Mouse (Mus musculus) T-cell, adult 2 months (primary cell): ENCODE measurements around the gene Zkscan17.
A peak's percentile ranks its signal among the peaks of the same experiment; 100 is the strongest.
"Not testable (repeated sequence)": the region's sequence is repeated elsewhere in the genome, so short reads cannot be mapped to it uniquely, and the experiment has no call there.

Source experiments
- DNase-seq: peaks from one replicate; pipeline ENCODE4 v3.0.0; 2022; ENCODE audit warnings: low spot score

Zkscan17 gene

DNA sequence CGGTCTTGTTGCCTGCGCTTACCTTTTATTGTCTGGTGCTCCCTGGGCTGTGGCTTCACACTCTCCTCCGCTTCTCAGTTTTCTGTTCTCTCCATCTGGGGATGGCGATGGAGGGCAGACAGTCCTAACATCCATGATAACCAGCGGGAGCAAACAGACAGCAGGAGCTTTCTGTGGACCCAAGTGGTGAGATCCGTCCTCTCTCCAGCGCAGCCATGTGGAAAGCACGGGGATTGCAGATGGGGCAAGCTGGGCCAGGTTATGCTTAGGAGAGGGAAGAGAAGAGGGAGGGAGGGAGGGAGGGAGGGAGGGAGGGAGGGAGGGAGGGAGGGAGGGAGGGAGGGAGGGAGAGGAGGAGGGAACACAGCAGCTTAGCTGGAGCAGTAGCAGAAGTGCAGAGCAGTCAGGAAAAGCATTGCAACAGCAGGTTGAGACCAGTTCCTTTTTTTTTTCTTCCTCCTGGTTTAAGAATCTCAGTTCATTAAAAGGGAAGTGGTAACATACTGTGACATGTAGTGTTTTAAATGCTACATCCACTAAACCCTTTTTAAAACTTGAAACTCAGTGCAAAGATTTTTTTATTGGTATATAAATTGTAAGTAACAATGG lies at the start of gene Zkscan17:
Gene Zkscan17, minus strand, starts transcription at position 280 of the 609 bp plus-strand sequence.
- no peak for DNase-seq

DNA sequence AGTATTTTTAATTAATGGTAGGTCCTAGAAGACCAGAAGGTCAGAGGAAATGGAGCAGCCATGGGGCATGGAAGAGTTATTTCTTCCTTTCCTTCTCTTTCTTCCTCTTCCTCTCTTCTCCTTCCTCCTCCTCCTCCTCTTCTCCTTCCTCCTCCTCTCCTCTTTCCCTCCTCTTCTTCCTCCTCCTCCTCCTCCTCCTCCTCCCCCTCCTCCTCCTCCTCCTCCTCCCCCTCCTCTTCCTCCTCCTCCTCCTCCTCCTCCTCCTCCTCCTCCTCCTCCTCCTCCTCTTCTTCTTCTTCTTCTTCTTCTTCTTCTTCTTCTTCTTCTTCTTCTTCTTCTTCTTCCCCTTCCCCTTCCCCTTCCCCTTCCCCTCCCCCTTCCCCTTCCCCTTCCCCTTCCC lies 49.6 kb upstream of the Zkscan17 start, which contains the start of gene Olfr222:
Gene Olfr222, minus strand, starts transcription at position 101 of the 400 bp plus-strand sequence.
- not testable (repeated sequence) for DNase-seq

GRCm38 (mm10) chr11:59575726-59576125 lies 49.2 kb upstream of the Zkscan17 start:
- no peak for DNase-seq

GRCm38 (mm10) chr11:59569306-59569705 lies 42.8 kb upstream of the Zkscan17 start:
- DNase-seq, result no peak

GRCm38 (mm10) chr11:59562837-59563236 lies 36.3 kb upstream of the Zkscan17 start:
- no peak for DNase-seq

- no peak for DNase-seq
Measured at GRCm38 (mm10) chr11:59562336-59562735, 35.8 kb upstream of the Zkscan17 start.

GRCm38 (mm10) chr11:59560906-59561305 lies 34.4 kb upstream of the Zkscan17 start:
- DNase-seq, result no peak

DNA sequence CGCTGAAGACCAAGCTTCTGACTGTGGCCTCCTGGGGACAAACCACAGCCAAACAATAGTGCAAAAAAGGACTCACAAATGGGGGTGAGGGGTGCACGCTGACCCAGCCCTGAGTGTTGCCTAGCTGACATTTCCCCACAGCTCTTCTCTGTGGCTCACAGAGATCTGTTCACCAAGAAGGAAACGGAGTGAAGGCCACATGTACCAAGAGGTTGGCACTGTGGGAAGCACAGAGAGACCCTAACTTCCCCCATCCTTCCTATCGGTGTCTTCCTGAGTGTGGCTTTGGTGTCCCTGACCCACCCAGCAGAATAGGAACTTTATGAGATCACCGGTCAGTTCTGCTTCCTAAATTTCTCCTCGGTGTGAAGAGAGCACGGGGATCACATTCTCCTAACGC lies 28.0 kb upstream of the Zkscan17 start:
- DNase-seq, result no peak

- no peak for DNase-seq
Measured at GRCm38 (mm10) chr11:59554127-59554526, 27.6 kb upstream of the Zkscan17 start.

GRCm38 (mm10) chr11:59544005-59544404 lies 17.5 kb upstream of the Zkscan17 start:
- DNase-seq, result no peak

DNA sequence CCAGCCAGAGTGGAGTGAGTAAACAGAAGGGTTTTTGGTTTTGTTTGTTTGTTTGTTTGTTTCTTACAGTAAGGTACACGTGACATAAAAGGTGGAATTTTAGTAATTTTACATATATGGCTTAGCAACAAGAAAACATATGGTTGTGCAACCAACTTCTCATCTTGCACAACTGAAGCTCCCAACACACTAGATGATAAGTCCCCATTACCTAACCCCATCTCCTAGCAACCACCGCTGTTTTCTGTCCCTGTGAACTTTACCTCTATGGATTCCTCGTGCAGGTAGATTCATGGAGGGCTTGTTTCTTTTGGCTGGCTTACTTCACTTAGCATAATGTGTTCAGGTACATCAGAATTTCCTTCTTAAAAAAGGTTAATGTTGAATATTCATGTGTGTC lies 16.8 kb upstream of the Zkscan17 start:
- DNase-seq, result no peak

DNA sequence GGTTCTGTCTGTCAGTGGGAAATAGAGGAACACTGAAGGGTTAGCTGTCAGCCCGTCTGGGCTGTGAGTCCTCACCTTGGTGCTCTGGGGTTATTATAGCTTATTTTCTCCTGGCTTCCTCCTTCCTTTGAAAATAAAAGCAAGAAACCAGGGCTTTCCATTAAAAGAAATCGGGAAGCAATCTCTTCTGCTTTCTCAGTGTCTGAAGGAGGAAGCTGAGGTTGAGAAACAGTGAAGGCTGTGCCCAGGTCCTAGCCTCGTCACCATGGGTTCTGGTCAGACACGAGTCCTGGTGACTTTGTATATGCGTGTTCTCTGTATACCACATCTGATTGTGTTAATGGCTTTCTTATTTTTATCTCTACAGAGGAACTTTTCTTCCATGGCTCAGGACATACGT lies 15.9 kb upstream of the Zkscan17 start:
- no peak for DNase-seq

DNA sequence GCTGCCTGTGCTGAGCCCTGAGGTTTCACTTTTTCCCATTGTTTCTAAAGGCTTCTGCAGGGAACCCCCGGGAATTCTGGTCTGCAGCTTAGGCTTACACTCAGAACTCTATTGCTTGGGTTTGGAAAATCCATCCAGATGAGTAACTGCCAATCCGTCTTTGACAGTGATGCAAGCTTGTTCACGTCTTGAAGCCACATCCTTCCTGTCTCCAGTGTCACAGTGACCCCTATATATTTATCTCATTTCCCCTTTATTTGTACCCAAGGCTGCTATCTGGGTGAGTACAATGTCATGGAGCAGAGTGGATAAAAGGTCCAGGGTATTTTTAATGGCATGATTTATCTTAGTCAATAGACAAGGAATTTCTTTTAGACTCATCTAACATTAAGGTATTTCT lies 14.8 kb upstream of the Zkscan17 start, which contains the start of gene Nlrp3:
Gene Nlrp3, plus strand, starts transcription at position 245 of the 400 bp plus-strand sequence.
- no peak for DNase-seq

DNA sequence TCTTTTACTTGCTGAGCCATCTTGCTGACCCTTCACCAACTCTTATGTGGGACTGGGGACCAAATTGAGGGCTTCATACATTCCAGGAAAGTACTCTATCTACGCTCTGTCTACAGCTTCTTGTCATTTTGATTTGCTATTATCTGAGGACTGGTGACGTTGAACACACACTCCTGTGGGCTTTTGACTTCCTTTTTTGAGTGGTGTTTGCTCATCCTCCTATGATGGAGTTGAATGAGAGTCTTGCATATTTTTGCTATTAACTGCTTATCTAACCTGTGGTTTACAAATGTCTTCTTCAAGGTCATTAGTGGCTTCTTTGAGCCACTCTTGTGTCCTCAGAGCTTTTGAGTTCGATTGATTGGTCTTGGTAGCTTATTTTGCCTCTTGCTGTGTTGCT lies 13.6 kb upstream of the Zkscan17 start:
- no peak for DNase-seq

- no peak for DNase-seq
Measured at GRCm38 (mm10) chr11:59538387-59538786, 11.8 kb upstream of the Zkscan17 start.

DNA sequence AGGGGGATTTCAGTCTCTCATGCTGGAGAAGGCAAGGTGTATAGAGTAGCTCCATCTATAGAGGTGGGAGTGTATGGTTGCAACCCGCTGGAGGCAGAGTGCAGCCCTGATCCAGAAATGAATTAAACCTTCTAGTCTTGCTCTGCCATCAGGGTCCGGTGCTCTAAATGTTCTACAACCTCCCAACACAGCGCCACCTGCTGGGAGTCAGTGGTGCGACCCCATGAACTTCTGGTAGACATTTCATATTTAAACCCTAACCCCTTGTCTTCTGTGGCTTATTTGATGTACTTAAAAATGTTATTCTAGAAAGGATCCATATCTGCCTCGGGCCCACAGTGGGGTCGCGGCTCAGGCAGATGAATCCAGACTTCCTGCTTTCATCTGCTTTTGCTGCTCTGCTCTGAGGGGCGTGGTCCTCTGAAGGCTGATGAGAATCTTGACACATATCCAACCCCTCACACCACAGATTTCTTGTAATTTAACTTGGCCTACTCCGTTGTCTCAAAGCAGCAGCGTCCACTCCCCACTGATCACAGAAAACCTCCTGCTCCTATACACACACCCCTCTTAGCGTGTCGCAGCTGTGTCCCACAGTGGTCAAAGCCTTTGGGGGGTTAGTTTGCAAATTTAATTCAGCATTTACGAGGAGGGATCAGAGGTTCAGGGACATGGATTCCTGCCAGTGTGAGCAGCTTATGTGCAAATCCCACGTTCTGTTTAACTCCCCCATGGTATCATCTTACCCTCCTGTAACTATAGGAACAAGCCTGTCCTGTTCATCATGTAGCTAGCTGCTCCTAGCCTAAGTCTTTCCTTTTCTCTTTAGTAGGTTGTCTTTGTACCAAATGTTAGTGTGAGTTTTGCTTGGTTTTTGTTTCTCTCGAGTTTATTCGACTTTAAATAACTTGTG lies 10.9 kb upstream of the Zkscan17 start:
- DNase-seq, result no peak

DNA sequence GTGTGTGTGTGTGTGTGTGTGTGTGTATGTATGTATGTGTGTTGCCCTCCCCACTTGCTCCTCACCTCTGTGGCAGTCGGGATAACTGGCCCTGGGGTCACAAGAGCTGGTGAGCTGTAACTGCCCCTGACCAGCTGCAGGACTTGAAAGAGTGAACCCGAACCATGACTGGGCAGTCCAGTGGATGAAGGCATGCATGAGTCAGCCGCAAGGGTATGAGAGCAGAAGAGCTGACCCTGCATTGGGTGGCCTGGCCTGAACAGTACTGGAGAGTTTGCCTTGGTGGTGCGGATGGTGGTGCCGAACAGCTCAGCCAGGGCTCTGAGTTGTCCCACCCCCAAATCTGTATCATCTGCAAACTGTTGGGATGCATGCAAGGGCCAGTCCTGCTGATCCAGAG lies 5.0 kb upstream of the Zkscan17 start:
- DNase-seq, result no peak

DNA sequence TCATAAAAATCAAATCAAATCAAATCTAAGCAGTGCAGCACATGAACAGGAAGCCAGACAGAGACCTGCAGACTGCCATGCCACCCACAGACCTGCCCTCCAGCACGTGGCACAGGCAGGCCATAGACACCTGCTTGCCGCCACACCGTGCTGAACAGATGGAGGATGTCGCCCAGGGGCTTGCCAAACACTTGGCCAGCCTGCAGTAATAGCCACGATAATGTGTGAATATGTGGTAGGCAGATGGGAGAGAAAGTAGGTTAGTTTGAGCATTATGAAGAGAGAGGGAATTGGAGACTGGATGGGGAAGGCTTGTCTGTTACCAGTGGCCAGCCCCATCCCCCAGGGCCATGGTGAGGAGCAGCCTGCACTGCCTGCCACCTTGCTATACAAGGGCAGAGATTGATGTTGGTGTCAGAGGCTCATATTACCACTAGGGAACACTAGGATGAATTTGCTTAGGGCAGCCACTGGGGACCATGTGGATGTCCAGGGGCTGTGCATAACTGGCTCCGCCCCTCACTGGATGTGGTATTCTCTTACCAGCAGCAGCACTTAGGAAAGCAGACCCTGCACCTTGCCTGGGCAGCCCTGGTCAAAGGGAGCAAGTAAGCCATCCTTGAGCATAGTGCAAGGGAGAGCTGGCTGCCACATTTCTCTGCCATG lies 4.5 kb upstream of the Zkscan17 start:
- DNase-seq, result no peak

DNA sequence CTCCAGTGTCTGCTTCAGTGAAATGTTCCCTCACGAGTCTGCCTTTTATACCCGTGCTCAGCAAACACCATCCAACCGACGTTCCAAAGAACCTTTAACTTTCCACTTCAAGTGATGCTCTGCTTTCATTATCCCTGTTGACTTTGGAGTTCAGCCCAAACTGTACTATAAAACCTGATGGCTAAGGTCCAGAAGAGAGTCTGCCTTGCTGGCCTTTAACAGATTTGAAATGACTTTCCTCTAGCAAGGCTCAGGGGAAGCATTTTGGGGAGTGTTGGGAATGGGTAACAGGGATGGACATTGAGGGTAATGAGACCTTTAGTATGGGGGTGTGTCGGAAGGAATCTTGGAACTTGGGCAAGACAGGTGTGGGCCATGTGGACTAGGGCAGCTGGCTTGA lies 3.7 kb upstream of the Zkscan17 start:
- no peak for DNase-seq

DNA sequence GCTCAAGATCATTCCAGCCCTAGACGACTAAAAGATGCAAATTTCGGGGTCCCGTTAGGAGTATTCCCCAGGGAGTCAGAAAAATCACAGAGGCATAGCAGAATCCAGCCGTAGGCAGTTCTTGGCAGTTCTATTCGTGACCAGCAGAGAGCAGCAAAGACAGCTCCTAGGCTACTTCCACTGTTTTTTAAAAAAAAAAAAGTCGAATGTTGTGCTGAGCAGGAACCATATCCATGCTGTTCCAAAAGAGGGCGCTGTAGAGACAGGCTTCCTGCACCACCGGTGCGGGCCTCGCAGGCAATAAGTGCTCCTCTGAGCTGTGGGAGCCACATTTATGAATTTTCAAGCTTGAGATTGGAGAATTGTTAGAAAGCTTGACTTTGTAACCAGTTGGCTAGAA lies 1.3 kb downstream of the Zkscan17 start:
- peak; percentile 70 for DNase-seq

GRCm38 (mm10) chr11:59524150-59524549 lies 2.4 kb downstream of the Zkscan17 start:
- DNase-seq, result no peak

GRCm38 (mm10) chr11:59519741-59520495 lies 6.6 kb downstream of the Zkscan17 start:
- DNase-seq, result no peak
